Mouse (Mus musculus): ENCODE measurements around the gene Nubp1. TPM values are rescaled to one million over a fixed set of nuclear protein-coding genes. Genes with fewer than 3 reads are reported as not detected.

Nubp1 gene
- total RNA-seq, 2 experiments from 2014 or later = 16.4 to 18.1 TPM

DNA sequence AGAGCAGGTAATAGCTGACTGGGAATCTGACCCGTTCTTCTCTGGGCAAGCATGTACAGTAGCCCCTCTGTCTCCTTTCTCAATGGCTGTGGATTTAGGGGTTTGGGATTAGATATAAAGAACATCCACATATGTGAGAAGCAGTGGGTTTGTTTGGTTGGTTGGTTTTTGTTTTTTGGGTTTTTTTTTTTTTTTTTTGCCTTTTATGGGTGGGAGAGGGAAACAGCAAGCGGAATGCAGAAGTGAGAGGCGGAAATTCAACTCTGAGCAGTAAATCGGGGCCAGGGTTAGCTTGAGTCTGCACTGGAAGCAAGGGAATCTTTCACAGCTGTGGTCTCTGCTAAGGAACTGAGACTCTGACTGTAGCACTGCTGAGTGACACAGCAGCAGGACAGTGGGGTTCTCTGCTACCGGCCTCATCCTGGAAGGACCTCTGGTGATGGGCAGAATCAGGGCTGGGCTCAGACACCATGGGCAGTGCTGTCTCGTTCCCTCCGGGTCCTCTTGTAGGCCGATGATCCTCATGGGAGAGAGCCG, 6.0 kb downstream of the Nubp1 start:
- no peak for DNase-seq

DNA sequence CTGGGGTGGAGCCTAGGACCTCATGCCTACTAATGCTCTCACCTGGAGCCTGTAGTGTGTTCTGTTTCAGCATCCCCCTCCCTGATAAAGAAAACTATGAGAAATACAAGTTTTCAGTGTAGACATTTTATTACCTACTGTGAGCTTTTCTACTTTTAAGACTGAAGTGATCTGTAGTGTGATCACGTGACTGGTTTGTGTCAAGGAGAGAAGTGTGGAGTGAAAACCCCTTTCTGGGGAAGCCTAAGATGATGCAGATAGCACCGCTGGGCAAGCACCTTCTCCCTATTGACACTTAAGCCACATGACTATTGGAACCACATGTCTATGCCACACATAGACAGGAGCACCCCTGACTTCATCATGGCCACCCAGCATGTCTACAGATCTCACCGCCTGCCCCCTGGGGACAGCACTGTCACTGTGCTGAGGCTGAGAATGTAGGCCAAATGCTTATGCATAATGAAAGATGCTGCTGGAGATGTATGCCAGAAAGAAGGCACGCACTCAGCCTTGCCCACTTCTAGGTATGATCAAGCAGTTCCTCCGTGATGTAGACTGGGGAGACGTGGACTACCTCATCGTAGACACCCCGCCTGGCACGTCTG, 8.8 kb downstream of the Nubp1 start:
- DNase-seq = no peak

DNA sequence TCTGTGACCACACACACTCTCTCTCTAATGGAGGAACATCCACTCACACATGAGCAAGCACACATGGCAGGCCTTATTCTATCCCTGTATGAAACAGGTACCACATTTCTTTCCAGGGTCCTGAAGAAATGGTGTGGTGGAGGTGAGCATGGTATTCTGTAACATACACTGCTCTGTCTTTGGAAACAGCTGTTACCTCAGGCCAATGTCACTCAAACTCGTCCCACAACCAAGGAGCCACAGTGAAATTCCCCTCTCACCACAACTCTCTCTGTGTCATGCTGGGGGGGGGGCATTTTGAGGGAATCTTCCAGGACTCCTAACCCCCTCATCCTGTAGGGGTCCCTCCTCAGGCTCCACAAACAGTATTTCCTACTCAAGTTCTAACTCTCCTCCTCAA, 20.2 kb downstream of the Nubp1 start:
- DNase-seq = no peak

DNA sequence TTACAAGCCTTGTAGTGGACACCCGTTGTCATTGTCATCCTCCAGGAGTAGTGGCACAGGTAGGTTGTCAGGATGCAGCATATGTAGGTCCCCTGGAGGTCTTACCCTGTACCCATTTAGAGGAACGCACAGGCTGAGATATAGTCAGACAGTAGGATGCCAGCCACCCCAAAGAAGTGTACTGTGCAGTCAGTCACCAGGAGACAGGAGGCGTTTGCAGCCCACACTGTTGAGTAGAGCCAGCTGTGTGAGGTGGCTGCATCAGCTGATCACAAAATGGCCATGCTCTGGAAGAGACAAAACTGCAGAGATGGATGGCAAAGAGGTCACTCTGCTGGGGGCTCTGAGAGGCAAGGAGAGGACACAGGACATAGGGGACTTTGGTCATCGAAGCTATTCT, 20.6 kb downstream of the Nubp1 start:
- DNase-seq = no peak

DNA sequence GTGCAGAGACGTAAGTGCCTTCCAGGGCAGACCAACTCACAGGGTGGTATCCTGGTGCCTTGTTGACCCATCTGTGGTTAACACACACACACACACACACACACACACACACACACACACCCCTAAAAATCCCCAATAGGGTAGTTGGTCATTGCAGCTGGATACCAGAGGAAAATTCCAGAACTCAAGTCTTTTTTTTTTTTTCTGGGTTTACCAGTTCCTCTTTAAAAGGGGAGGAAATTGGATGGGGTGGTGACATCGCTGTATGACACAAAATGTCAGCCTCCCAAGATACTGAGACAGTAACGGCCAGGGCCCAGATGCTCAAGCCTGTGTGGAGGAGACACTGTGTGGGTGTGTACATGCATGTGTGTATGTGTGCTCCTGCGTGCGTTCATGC, 21.6 kb downstream of the Nubp1 start:
- DNase-seq = no peak

DNA sequence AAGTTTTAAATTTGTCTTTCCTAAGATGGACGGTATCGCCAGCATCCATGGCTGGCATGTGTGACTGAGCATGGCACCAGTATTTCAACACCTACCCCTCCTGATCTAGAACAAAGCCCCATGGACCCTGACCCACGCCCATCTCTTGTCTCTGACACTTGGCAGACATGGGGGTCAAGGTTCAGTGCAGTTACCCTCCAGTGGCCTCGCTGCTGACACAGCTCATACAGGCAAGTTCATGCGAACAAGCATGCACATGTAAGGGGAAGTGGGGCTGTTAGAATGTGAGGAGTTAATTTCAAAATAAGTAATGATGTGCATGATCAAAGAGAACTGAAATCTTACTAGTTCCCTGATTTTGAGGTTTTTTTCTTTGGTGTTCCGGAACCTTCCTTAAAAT, 24.4 kb downstream of the Nubp1 start:
- no peak for DNase-seq

DNA sequence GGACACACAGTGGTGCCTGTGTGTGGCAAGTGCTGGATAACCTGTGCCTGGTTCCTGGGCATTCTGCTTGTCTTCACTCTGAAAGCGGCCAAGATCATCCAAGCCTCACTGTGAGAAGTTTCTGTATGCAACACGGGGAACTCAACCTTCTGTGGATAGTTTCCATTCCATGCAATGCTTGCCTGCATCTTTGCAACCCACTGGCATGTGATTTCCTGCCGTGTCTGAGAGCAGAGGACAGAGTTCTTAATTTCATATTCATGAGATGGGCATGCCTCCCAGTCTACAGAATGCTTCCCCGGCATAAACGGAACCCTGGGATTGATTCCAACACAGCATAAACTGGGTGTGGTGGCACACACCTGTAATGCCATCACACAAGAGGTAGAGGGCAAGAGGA, 26.3 kb downstream of the Nubp1 start:
- no peak for DNase-seq

DNA sequence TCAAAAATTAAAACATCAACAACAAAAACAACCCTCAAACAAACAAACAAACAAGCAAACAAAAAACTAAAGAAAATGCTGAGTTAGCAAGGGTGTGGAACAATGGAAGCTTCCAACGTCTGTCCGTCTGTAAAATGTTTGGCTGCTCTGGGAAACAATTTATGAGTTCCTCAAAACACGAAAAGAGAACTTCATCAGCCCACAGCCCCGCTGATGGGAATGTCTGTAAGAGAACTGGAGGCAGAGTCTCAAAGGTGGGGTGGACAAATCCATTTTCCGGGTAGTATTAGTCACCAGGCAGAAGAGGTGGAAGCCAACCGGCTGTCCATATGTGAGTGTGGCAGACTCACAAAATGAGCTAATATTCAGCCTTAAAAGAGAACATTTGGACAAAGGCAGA, 29.6 kb downstream of the Nubp1 start:
- no peak for DNase-seq

DNA sequence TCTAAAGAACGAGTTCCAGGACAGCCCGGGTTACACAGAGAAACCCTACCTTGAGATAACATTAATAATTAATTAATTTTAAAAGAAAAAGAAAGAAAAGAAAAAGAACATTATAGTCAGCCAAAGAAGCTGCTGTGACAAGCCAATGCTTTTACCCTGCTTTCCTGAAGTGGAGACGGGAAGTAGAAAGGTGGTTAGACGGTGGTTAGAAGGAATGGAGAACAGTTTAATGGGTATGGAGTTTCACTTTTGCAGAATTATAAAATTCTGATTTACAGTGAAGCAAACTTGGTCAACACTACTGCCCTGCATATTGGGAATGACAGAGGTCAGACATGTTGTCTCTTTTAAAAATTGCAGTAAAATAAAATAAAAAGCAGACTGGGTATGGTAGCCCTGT, 30.0 kb downstream of the Nubp1 start:
- no peak for DNase-seq

DNA sequence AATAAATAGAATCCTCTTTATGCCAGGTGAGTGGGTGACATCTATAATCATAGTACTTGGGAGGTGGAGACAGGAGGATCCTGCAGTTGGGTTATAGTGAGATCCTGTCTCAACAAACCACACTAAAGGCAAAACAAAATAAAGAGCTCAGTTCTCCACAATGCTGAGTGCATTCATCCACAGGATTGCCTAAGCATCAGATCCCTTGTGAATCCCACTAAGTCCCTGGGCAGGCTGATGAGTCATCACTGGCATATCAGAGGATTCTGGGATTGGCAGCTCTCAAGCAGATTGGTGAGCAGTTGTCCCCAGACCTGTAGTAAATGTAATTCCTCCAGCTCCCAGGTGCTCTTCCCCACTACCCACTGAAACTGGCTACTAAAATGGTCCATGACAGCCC, 32.0 kb downstream of the Nubp1 start:
- no peak for DNase-seq

DNA sequence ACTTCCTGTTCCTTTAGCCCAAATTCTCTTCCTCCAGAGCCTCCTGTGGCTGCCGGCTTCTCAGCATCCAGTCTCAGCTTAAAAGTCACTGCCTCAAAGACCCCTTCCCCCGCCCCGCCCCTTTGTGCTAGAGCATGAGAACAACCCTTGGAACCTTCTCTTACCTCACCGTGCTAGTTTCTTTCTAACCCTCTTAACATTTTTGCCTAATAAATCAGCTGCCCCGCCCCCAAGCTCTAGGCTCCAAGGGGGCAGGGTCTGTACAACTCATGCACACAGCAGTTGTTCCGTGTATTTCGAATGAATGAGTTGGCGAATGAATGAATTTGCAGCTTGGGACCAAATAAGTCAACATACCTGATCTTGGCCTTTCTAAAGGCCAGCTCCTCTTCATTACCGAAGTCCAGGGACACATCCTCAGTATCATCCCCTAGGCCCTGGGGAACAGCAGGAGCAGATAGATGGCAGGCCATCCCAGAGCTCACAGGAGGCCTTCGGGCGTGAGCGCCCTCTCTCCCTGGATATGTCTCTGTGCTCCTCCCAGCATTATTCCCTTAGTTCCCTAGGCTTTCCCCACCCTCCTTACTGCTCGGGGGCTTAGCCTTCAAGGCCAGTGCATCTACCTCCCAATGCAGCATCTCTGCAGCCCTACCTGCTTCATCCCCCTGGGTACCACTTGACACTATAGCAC, 35.0 kb downstream of the Nubp1 start:
- DNase-seq = no peak

DNA sequence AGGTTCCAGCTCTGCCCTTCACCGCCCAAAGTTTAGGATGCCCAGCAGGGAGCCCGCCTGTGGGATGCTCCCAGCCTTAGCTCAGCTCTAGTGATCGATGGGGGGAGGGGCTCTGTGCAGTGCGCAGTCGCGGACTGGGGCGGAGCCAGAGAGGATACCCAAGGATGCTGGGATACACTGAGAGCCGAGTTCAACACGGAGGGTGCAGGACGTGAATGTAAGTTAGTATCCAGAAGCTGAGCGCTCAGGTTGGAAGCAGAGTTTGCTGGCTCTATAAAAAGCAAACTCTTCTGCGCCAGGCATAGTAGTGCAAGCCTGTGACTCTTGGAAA, 35.5 kb downstream of the Nubp1 start, which contains the start of gene Tvp23a:
TSS of gene Tvp23a (minus strand) at position 99 of the 331 bp plus-strand sequence.
- peak; percentile 88 for DNase-seq

DNA sequence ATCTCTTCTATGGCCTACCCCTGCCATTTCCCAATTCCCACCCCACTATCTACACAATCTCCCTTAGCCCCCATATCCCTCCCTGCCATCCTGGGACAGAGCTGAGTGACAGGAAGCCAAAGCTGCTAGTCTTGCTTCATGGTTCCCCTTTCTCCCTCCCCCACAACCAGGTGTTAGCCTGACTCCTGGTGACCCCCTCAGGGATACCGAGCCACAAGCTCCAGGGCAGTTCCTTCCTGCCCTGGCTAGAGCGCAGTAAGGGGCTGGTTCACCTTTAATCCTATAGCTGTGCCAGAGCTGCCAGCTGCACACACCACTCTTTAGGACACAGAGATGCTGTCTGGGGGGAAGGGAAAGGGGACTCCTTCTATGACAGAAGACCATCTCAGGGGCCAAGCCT, 36.0 kb downstream of the Nubp1 start:
- DNase-seq = no peak

DNA sequence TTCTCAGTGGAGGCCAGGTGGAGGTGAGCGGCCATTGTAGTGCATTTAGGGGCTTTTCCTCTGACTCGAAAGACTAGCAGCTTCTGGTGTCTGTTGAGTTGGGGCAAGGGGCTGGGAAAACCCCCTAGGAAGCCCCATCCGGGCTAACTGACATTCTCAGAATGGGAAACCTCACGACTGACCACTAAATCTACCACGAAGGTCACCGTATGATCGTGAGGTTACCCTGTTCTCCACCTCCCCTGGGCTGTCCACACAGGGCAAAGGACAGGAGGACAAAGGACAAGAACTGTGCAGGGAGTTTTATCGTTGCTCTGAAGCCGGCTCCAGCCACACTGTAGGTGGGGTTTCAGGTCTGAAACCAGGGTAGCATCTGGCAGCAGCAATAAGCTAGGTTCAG, 37.2 kb downstream of the Nubp1 start:
- DNase-seq = no peak

DNA sequence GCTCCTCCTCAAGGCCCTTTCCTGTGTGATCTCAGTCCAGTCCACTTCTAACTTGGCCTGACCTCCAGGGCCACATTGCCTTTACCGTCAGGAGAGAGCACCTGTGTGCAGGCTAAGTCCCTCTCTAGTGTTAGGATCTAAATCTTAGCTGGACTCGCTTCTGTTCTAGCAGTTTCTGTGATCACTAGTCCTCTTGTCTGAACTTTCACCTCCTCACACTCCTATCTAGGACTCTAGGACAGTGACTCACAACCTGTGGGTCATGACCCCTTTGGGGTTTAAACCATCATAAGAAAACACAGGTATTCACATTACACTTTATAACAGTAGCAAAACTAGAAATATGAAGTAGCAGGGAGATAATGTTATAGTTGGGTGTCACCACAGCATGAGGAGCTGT, 40.2 kb downstream of the Nubp1 start:
- no peak for DNase-seq

DNA sequence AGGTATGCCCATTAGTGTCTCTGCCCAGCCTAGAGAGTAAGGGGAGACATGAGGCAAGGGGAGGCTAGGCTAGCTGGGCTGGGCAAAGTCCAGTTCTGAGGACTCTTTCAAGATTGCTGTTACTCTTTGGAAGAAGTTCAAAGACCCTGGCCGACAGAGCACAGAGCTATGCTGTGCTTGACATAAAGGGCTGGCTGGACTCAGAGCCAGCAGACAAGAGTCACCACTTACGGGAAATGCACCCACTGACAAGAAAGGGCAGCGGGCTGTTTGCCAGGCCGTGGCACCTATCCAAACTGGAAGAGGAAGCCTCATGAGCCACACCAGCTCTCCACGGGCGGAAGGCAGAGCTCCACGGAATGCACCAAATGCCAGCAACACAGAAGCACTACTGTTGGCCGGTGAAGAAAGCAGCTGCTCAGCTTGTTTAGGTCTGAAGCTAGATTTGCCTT, 40.7 kb downstream of the Nubp1 start:
- DNase-seq = peak; percentile 61 to 70

DNA sequence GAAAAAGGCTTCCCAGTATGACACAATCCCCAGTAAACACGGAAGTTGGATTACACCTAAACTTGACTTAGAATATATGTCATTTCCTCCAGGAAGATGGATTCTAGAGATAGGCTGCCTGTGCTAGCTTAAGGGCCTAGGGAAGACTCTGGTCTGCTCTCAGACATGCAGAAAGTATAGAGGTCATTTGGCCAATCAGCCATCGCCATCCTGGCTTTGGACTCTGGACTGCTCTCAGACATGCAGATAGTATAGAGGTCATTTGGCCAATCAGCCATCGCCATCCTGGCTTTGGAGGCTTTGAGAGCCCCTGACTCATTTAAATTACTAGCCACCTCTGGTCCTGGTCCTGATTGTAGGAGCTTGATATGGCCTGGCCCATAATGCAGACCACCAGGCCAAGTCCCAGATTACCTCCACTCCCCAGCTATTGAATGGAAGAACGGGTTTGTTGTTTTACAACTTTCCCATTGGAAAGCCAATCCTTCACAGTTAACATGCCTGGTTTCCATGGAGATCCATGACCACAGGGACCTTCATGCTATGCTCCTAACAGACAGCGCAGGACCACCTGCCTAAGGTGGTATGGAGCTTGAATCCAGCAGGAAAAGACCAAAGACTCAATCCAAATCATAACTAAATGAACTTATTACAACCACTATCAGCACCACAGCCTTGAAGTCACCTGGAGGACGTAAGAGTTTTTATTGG, 42.3 kb downstream of the Nubp1 start:
- DNase-seq = no peak

DNA sequence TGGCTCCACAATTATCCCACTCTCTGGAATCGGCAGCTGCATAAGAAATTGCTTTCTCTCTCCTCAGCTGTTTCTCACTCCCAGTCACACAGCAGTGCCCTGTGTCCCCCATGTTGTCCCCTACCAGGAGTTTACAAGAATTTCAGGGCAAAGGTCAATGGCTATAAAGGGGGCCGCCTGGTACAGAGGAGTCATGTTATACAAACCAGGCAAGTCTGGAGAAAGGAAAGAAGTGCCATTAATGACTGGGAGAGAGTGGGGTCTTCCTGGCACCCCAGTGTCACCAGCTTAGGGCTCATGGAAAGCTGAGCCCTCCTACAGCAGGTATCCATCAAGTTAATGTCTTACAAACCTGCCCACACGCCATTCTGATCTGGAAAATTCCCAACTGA, 42.8 kb downstream of the Nubp1 start:
- no peak for DNase-seq

DNA sequence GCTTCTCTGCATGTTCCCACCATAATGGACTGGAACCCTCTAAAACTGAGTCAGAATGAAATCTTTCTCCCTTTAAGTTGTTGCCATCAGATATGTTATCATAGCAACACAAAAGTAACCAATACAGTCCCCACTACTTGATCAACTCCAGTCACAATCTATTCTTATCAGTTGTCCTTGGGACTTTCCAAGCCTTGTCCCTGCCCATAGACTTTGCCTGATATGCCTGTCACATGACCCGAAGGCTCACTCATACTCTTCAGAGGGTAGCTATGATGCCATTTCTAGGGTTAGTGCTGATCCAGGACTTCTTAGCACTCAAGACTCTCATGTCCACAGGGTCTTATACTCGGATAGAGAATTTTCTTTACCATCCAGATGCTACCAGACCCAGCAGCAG, 48.4 kb downstream of the Nubp1 start:
- DNase-seq = no peak

DNA sequence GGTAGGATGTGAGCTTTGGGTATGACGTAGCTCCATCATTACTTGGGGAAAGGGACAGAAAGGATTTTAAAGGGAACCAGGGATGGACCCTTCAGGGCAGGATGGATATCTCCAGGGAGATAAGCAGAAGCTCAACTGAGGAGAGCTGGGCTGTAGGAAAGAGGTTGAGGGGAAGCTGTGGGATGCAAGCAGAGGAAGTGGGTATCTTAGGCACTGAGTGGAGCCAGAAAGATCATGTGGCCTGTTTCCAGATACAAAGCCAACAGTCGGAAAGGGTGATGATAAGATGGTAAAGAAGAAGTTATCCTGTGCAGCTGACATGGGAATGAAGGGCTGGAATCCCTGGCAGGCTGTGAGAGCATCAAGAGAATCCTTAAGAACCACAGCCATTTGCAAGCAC, 49.4 kb downstream of the Nubp1 start:
- no peak for DNase-seq

DNA sequence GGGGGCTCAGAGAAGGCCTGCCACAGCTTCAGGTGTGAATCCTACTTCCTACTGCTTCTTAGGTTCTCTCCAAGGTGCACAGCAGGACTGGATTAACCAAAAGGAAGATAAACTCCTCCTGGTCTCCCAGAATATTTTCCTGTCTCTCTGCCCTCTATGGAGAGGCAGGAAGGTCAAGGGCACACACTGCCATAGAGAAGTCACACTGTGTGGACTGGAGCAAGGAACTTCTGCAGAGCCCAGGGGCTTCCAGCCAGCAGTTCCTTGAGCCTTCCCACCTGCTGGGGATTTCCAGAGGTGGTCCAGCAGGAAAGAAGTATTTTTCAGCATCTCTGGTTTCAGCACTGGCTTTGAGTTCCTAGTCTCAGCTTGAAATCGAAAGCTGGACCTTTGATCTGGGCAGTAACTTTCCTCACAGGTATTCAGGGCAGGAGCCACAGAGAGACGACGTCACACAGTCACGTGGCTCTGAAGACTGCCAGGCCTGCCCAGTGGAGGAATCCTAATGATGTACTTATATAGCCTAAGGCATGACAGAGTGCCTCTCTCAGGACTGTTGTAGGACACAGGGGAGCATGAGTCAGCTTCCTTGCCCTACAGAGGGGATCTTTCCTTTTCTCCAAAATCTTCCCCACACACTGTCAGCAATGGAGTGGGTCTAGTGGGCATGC, 53.4 kb downstream of the Nubp1 start:
- DNase-seq = no peak

DNA sequence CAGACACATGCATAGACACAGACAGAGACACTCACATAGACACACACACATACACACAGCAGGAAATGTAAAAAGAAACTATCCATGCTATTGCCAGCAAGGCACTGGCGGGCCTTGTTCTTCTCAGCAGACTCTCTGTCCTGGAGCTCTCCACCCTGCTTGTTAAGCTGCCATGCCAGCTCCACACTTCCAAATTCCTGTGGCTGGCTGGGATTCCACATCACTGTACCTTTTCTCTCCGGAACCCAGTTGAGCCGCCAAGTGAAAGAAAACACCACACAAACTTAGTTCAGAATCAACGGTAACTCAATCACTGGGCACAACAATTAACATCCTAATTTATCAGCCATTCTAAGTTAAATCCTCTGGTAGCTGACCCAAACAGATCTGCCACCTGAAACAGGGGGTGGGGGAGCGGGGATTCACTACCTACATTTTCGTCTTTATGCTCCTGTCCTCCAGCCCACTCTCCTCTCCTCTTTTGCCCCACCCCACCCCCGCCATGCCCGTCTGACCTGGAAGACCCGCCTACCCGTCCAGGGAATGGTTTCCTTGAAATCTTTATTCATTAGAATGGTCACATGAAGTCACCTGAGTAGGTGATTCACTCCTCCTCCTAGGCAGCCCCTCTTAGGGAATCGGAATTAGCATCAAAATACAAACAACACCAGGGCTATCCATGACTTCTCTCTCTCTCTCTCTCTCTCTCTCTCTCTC, 55.8 kb downstream of the Nubp1 start:
- no peak for DNase-seq

DNA sequence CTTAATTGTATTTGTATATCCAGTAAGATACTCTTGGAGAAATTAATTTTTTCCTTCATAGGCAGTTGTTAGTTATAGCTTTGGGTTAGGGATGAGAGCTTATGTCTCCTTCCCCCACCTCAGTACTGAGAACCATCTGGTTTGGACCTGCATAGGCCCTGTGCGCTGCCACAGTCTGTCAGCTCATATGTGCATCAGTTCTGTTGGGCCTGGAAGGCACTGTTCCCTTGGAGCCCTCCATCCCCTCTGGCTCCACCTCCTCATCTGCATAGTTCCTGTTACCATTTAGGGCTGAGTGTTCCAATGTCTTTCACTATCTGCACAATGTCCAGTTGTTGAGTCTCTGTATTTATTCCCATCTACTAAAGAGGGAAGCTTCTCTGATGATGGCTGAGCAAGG, 56.5 kb downstream of the Nubp1 start:
- DNase-seq = peak; percentile 76 to 80
